Mouse (Mus musculus): ENCODE measurements around the gene Sox30. TPM values are rescaled to one million over a fixed set of nuclear protein-coding genes. Genes with fewer than 3 reads are reported as not detected.

The Sox30 gene
- polyA plus RNA-seq (2017; shearing (Covaris generic)) = not detected

GRCm38 (mm10) chr11:45979946-45980892 is at the start of gene Sox30:
Gene Sox30 (plus strand): TSS chr11:45980310.

GRCm38 (mm10) chr11:45944643-45945156 is 35.4 kb upstream of the Sox30 start, which contains the start of gene Lsm11:
Gene Lsm11 (minus strand): TSS chr11:45944935.

GRCm38 (mm10) chr11:45955127-45955627 is 24.9 kb upstream of the Sox30 start, which contains the start of gene Thg1l:
Gene Thg1l (minus strand): TSS chr11:45955494.

GRCm38 (mm10) chr11:46052105-46052659 is 72.1 kb downstream of the Sox30 start, which contains the start of gene Gm12166:
Gene Gm12166 (minus strand): TSS chr11:46052321.

GRCm38 (mm10) chr11:46055896-46056769 is 76.0 kb downstream of the Sox30 start, which contains the start of gene Adam19:
Gene Adam19 (plus strand): TSS chr11:46055992.

Other genes with a start within 250 kb of the Sox30 start
- 100 to 1,000 TPM; 229 to 315 TPM for gene Clint1, start 128.3 kb upstream of the Sox30 start, polyA plus RNA-seq (2017; shearing (Covaris generic))
- gene Lsm11, start 35.4 kb upstream of the Sox30 start, polyA plus RNA-seq (2017; shearing (Covaris generic)) = 1 to 10 TPM; 7.4 to 9.4 TPM
- 1 to 10 TPM; 4.9 to 6.3 TPM for gene Thg1l, start 24.8 kb upstream of the Sox30 start, polyA plus RNA-seq (2017; shearing (Covaris generic))
- 10 to 100 TPM in 1 of 2 experiments, 1 to 10 TPM in 1; 8.8 to 19.5 TPM for gene Gm12166, start 72.0 kb downstream of the Sox30 start, polyA plus RNA-seq (2017; shearing (Covaris generic))
- 10 to 100 TPM; 43.8 to 47.6 TPM for gene Adam19, start 75.7 kb downstream of the Sox30 start, polyA plus RNA-seq (2017; shearing (Covaris generic))
- 1 to 10 TPM in 1 of 2 experiments, not detected in 1; 1.2 TPM for gene Nipal4, start 186.2 kb downstream of the Sox30 start, polyA plus RNA-seq (2017; shearing (Covaris generic))

Measured in inflammation-experienced regulatory T-cells (primary cell).